Mouse (Mus musculus) midbrain, embryonic 14.5 days (tissue): ENCODE measurements around the gene Slc25a23. TPM values are rescaled to one million over a fixed set of nuclear protein-coding genes. Genes with fewer than 3 reads are reported as not detected.

Experiments
- ATAC-seq: fragments of 200-750 bp; cut with Nextera tagmentation; 2 replicates; pipeline ENCODE4 v1.8.0; 2017; ENCODE audit warnings: moderate number of reproducible peaks, moderate library complexity; ENCODE audit not compliant: low FRiP score, low TSS enrichment
- DNase-seq: peaks from one replicate; pipeline ENCODE4 v3.0.0-alpha.2; 2015
- H3K27ac ChIP-seq: fragments of 300-500 bp; sonication (generic); replicated peaks from 2 replicates; pipeline ENCODE4 v1.5.1; 2014; ENCODE audit warnings: mild to moderate bottlenecking, low read depth, low read length, moderate library complexity
- H3K27me3 ChIP-seq: fragments of 300-500 bp; sonication (generic); 2 replicates; pipeline ENCODE4 v1.6.1; 2014; ENCODE audit warnings: low read length, control low read depth, mixed read lengths; ENCODE audit not compliant: control insufficient read depth, insufficient read depth
- H3K36me3 ChIP-seq: fragments of 300-500 bp; sonication (generic); 2 replicates; pipeline ENCODE4 v1.6.1; 2014; ENCODE audit warnings: low read length, control low read depth; ENCODE audit not compliant: control insufficient read depth, insufficient read depth
- H3K4me1 ChIP-seq: fragments of 300-500 bp; sonication (generic); 2 replicates; pipeline ENCODE4 v1.6.1; 2014; ENCODE audit warnings: mild to moderate bottlenecking, antibody characterized with exemption, low read length, control low read depth; ENCODE audit not compliant: control insufficient read depth, insufficient read depth
- H3K4me2 ChIP-seq: fragments of 300-500 bp; sonication (generic); 2 replicates; pipeline ENCODE4 v1.6.1; 2014; ENCODE audit warnings: mild to moderate bottlenecking, low read length, moderate library complexity
- H3K4me3 ChIP-seq: fragments of 300-500 bp; sonication (generic); replicated peaks from 2 replicates; pipeline ENCODE4 v1.5.1; 2014; ENCODE audit warnings: low read depth, low read length
- H3K9ac ChIP-seq: fragments of 300-500 bp; sonication (generic); replicated peaks from 2 replicates; pipeline ENCODE4 v1.6.1; 2014; ENCODE audit warnings: mild to moderate bottlenecking, low read length, moderate library complexity
- H3K9me3 ChIP-seq: fragments of 300-500 bp; sonication (generic); 2 replicates; pipeline ENCODE4 v1.6.1; 2016; ENCODE audit warnings: low read length, control low read depth, mixed read lengths; ENCODE audit not compliant: control insufficient read depth
- WGBS: fragments of 180-500 bp; shearing (Covaris S2); extraction: QIAGEN DNeasy Blood & Tissue Kit; methylation state at CpG from one replicate; pipeline ENCODE4 v1.1.7; 2014; 5-methylcytosine and 5-hydroxymethylcytosine counted together
- polyA plus RNA-seq: library from polyadenylated mRNA; unstranded; fragments of >200 nt; fragmentation: Nextera tagmentation; extraction: Ambion mirVana; gene quantifications from 2 replicates; pipeline ENCODE4 v1.2.1, GENCODE M21; 2014

Slc25a23 gene
- polyA plus RNA-seq, 1 experiment from 2014 or later, result 31.6 TPM

- Histone ChIP-seq H3K9ac (no peak overlapping the region), H3K4me1 (peaks cover 17% of the 10 kb centered on the region), H3K27me3 (no peaks in the 10 kb centered on the region), H3K36me3 (peaks cover 49% of the 10 kb centered on the region), H3K4me2 (no peak overlapping the region), H3K27ac (no peak overlapping the region), H3K4me3 (no peak overlapping the region), H3K9me3 (no peaks in the 10 kb centered on the region)
- ATAC-seq (no peak), DNase-seq (no peak)
- 94% methylated on average over 31 of the region's 31 CpGs for WGBS
Measured at GRCm38 (mm10) chr17:57081234-57081842, 21.7 kb upstream of the Slc25a23 start.

- no peak overlapping the region for H3K9ac ChIP-seq
- no peak overlapping the region for H3K27ac ChIP-seq
- H3K9me3 ChIP-seq, result no peaks in the 10 kb centered on the region
- no peaks in the 10 kb centered on the region for H3K27me3 ChIP-seq
- 81% methylated on average over 3 of the region's 3 CpGs for WGBS
- no peak overlapping the region for H3K4me2 ChIP-seq
- H3K4me3 ChIP-seq, result no peak overlapping the region
- peaks cover 11% of the 10 kb centered on the region; the same call in 1 of the 2 replicates for H3K4me1 ChIP-seq
- DNase-seq (no peak), ATAC-seq (no peak)
- peaks cover 46% of the 10 kb centered on the region for H3K36me3 ChIP-seq
Measured at GRCm38 (mm10) chr17:57079919-57080318, 20.3 kb upstream of the Slc25a23 start.

- Histone ChIP-seq H3K36me3 (peaks cover 30% of the 10 kb centered on the region), H3K4me3 (no peak within 1 kb of the TSS), H3K27me3 (no peaks in the 10 kb centered on the region), H3K27ac (no peak within 1 kb of the TSS), H3K9ac (no peak within 1 kb of the TSS), H3K9me3 (no peaks in the 10 kb centered on the region), H3K4me2 (no peak within 1 kb of the TSS), H3K4me1 (no peaks in the 10 kb centered on the region)
- DNase-seq (no peak), ATAC-seq (no peak)
- 53% methylated on average over 6 of the region's 6 CpGs for WGBS
Measured at GRCm38 (mm10) chr17:57078336-57078735, 18.7 kb upstream of the Slc25a23 start, which contains the start of gene Dennd1c. Dennd1c (minus strand) TSS chr17:57078514.

GRCm38 (mm10) chr17:57076916-57077315, 17.3 kb upstream of the Slc25a23 start:
- no peak overlapping the region for H3K4me3 ChIP-seq
- WGBS, result 70% methylated on average over 3 of the region's 3 CpGs
- no peak overlapping the region for H3K27ac ChIP-seq
- H3K36me3 ChIP-seq, result peaks cover 22% of the 10 kb centered on the region
- DNase-seq (no peak), ATAC-seq (no peak)
- H3K4me1 ChIP-seq, result no peaks in the 10 kb centered on the region
- H3K9me3 ChIP-seq, result no peaks in the 10 kb centered on the region
- no peak overlapping the region for H3K9ac ChIP-seq
- H3K4me2 ChIP-seq, result no peak overlapping the region
- no peaks in the 10 kb centered on the region for H3K27me3 ChIP-seq

- no peaks in the 10 kb centered on the region for H3K9me3 ChIP-seq
- WGBS, result 3% methylated on average over 11 of the region's 11 CpGs
- no peaks in the 10 kb centered on the region for H3K27me3 ChIP-seq
- DNase-seq (peak; percentile 74), ATAC-seq (peak; percentile 44; the same call in 1 of the 2 replicates)
- no peaks in the 10 kb centered on the region for H3K36me3 ChIP-seq
- H3K9ac ChIP-seq, result no peak overlapping the region
- no peaks in the 10 kb centered on the region for H3K4me1 ChIP-seq
- H3K4me3 ChIP-seq, result no peak overlapping the region
- H3K27ac ChIP-seq, result no peak overlapping the region
- H3K4me2 ChIP-seq, result peak overlapping the region; percentile 11
Measured at GRCm38 (mm10) chr17:57070699-57071098, 11.0 kb upstream of the Slc25a23 start.

DNA sequence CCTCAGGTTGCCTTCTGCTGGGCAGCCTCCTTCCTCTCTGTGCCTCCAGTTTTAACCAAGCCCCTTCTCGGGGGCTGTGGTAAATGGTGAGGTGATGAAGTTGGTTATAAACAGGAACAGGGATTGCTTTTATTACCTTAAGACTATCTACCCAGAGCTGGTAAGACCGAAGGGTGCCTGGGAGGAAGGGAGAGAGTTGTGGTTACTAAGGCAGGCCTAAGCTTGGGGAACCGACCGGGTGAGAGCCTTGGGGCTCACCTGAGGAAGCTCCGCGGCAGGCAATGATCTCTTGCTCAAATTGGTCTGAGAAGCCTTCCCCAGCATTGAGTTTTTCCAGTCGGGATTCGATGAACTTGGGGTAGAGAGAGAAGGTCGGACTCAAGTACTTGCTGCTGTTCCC, 10.6 kb upstream of the Slc25a23 start:
- H3K4me1 ChIP-seq, result no peaks in the 10 kb centered on the region
- no peak overlapping the region for H3K9ac ChIP-seq
- H3K9me3 ChIP-seq, result no peaks in the 10 kb centered on the region
- DNase-seq, result no peak
- no peak for ATAC-seq
- 0 out of 2 replicates have a peak overlapping the region, but pooled peaks have one; percentile 3 for H3K4me3 ChIP-seq
- peak overlapping the region; percentile 11 for H3K4me2 ChIP-seq
- WGBS, result 14% methylated on average over 9 of the region's 9 CpGs
- H3K36me3 ChIP-seq, result no peaks in the 10 kb centered on the region
- H3K27ac ChIP-seq, result no peak overlapping the region
- H3K27me3 ChIP-seq, result no peaks in the 10 kb centered on the region

DNA sequence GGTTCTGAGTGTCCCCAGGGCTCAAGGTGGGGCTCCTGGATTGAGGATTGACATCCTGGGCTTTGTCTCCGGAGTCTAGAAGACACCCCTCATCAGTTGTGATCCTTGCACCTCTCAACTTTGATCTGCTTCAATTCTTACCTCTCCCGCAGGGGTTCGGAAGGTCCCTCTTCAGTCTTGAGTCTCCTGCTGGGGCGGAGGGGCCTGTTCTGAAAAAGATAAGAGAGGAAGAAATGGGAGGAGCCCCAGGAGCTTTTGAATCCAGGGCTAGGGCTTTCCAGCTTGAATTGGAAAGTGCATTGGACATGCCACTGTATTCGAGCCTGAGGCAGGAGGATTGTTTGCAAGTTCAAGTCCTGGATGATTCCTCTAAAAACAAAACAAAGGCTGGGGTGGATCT, 7.2 kb upstream of the Slc25a23 start:
- Histone ChIP-seq H3K4me1 (0 out of 2 replicates have a peak, but pooled peaks cover 4% of the 10 kb centered on the region), H3K4me2 (no peak overlapping the region), H3K4me3 (no peak overlapping the region), H3K9ac (no peak overlapping the region), H3K36me3 (no peaks in the 10 kb centered on the region), H3K27ac (no peak overlapping the region), H3K27me3 (peaks cover 17% of the 10 kb centered on the region), H3K9me3 (no peaks in the 10 kb centered on the region)
- 57% methylated on average over 5 of the region's 5 CpGs for WGBS
- ATAC-seq, result no peak
- DNase-seq, result no peak

DNA sequence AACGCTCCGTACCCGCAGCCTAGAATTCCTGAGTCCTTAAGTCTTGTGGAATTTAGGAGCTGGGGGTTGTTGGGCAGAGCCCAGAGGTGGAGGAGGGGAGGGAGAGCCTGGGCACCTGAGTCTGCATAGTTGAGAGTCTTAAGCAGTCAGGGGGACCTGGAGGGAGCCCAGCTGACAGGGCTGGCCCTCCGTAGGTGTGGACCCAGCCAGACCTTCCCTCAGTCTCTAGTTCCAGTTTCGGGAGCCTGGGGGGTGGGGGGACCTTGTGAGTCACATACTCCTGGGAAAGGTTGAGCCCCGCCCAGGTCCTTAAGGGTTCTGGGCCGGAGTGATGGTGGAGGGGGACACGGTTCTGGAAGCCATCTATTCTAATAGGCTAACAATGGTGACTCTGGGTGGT, 3.4 kb upstream of the Slc25a23 start:
- Histone ChIP-seq H3K36me3 (no peaks in the 10 kb centered on the region), H3K4me1 (peaks cover 10% of the 10 kb centered on the region), H3K27me3 (peaks cover 27% of the 10 kb centered on the region), H3K9me3 (no peaks in the 10 kb centered on the region), H3K4me2 (no peak overlapping the region), H3K9ac (no peak overlapping the region), H3K4me3 (no peak overlapping the region), H3K27ac (no peak overlapping the region)
- DNase-seq (no peak), ATAC-seq (no peak)
- WGBS, result 10% methylated on average over 8 of the region's 8 CpGs

DNA sequence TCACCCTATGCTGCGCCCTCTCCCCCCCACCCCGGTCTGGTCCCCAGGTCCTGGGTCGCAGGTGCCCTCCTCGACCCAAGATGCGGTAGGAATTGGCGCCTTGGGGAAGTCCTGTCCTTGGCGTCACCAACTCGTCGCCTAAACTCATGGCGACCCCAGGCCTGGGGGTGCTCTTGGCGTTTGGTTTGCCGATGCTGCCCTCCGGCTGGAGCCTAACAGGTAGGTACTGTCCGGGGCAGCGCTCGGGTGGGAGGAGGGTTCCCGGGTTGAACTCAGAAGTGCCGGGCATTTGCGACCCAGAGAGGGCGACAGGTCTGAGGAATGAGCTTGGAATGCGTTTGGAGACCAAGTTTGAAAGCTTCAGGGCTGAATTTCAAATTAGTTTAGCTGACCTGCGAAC, 2.9 kb upstream of the Slc25a23 start:
- Histone ChIP-seq H3K4me2 (peak overlapping the region; percentile 48), H3K4me3 (0 out of 2 replicates have a peak overlapping the region, but pooled peaks have one; percentile 30), H3K36me3 (no peaks in the 10 kb centered on the region), H3K9ac (no peak overlapping the region), H3K27ac (no peak overlapping the region), H3K27me3 (peaks cover 27% of the 10 kb centered on the region), H3K4me1 (peaks cover 10% of the 10 kb centered on the region), H3K9me3 (no peaks in the 10 kb centered on the region)
- WGBS, result under 1% methylated on average over 22 of the region's 22 CpGs
- DNase-seq (no peak), ATAC-seq (no peak)
